Mouse (Mus musculus) limb, embryonic 13.5 days (tissue): ENCODE data around the gene Cacul1. TPM values are rescaled to one million over a fixed set of nuclear protein-coding genes. Genes with fewer than 3 reads are reported as not detected.

Experiments used
- ATAC-seq: fragments of 200-750 bp; cut with Nextera tagmentation; 2 replicates; pipeline ENCODE4 v1.8.0; 2017; ENCODE audit warnings: low read depth, moderate number of reproducible peaks, moderate TSS enrichment; ENCODE audit not compliant: low FRiP score
- H3K27ac ChIP-seq: fragments of 300-500 bp; sonication (generic); 2 replicates; pipeline ENCODE4 v1.5.1; 2015; ENCODE audit warnings: inconsistent platforms, mild to moderate bottlenecking, moderate library complexity
- H3K27me3 ChIP-seq: fragments of 300-500 bp; sonication (generic); 2 replicates; pipeline ENCODE4 v1.6.1; 2015; ENCODE audit warnings: mild to moderate bottlenecking, inconsistent platforms
- H3K36me3 ChIP-seq: fragments of 300-500 bp; sonication (generic); 2 replicates; pipeline ENCODE4 v1.6.1; 2015; ENCODE audit warnings: inconsistent platforms, mild to moderate bottlenecking, moderate library complexity
- H3K4me1 ChIP-seq: fragments of 300-500 bp; sonication (generic); 2 replicates; pipeline ENCODE4 v1.6.1; 2015; ENCODE audit warnings: inconsistent platforms
- H3K4me2 ChIP-seq: fragments of 300-500 bp; sonication (generic); replicated peaks from 2 replicates; pipeline ENCODE4 v1.6.1; 2015; ENCODE audit warnings: inconsistent platforms, mild to moderate bottlenecking, moderate library complexity
- H3K4me3 ChIP-seq: fragments of 300-500 bp; sonication (generic); 2 replicates; pipeline ENCODE4 v1.5.1; 2015; ENCODE audit warnings: moderate library complexity, mild to moderate bottlenecking, inconsistent platforms
- H3K9ac ChIP-seq: fragments of 300-500 bp; sonication (generic); 2 replicates; pipeline ENCODE4 v1.6.1; 2015; ENCODE audit warnings: mild to moderate bottlenecking, inconsistent platforms
- H3K9me3 ChIP-seq: fragments of 300-500 bp; sonication (generic); 2 replicates; pipeline ENCODE4 v1.6.1; 2016; ENCODE audit warnings: inconsistent platforms
- WGBS: fragments of 180-500 bp; shearing (Covaris S2); methylation state at CpG from one replicate; pipeline ENCODE4 v1.1.7; 2015; 5-methylcytosine and 5-hydroxymethylcytosine counted together
- polyA plus RNA-seq: library from polyadenylated mRNA; unstranded; fragments of >200 nt; fragmentation: Nextera tagmentation; extraction: Ambion mirVana; gene quantifications from 2 replicates; pipeline ENCODE4 v1.2.1, GENCODE M21; 2015

The Cacul1 gene
- polyA plus RNA-seq, 1 experiment from 2014 or later = 20.8 TPM

- ATAC-seq = no peak
- no peak overlapping the region for H3K9ac ChIP-seq
- no peaks in the 10 kb centered on the region for H3K9me3 ChIP-seq
- no peak overlapping the region for H3K4me3 ChIP-seq
- H3K27ac ChIP-seq = no peak overlapping the region
- H3K27me3 ChIP-seq = no peaks in the 10 kb centered on the region
- no peak overlapping the region for H3K4me2 ChIP-seq
- H3K36me3 ChIP-seq = no peaks in the 10 kb centered on the region
- WGBS = 93% methylated on average over 2 of the region's 2 CpGs
- peaks cover 17% of the 10 kb centered on the region for H3K4me1 ChIP-seq
Observed at GRCm38 (mm10) chr19:60583201-60583600, 2.4 kb upstream of the Cacul1 start.

- 0 out of 2 replicates have a peak, but pooled peaks cover 2% of the 10 kb centered on the region for H3K36me3 ChIP-seq
- 40% methylated on average over 4 of the region's 4 CpGs for WGBS
- peaks cover 27% of the 10 kb centered on the region for H3K4me1 ChIP-seq
- peak overlapping the region; percentile 99 for H3K4me3 ChIP-seq
- H3K4me2 ChIP-seq = peak overlapping the region; percentile 69
- H3K27me3 ChIP-seq = no peaks in the 10 kb centered on the region
- H3K9ac ChIP-seq = peak overlapping the region; percentile 59
- no peaks in the 10 kb centered on the region for H3K9me3 ChIP-seq
- H3K27ac ChIP-seq = peak overlapping the region; percentile 69
- peak; percentile 45 for ATAC-seq
Observed at GRCm38 (mm10) chr19:60581377-60582290, 809 bp upstream of the Cacul1 start.

- Histone ChIP-seq H3K4me2 (peak overlapping the region; percentile 81), H3K27me3 (no peaks in the 10 kb centered on the region), H3K36me3 (0 out of 2 replicates have a peak, but pooled peaks cover 5% of the 10 kb centered on the region), H3K9ac (peak overlapping the region; percentile 95), H3K27ac (peak overlapping the region; percentile 89), H3K4me1 (peaks cover 32% of the 10 kb centered on the region), H3K4me3 (peak overlapping the region; percentile 99), H3K9me3 (no peaks in the 10 kb centered on the region)
- ATAC-seq = peak; percentile 41
- under 1% methylated on average over 24 of the region's 34 CpGs for WGBS
Observed at GRCm38 (mm10) chr19:60579771-60580581, 849 bp downstream of the Cacul1 start.

GRCm38 (mm10) chr19:60576741-60577140 is 4.1 kb downstream of the Cacul1 start:
- Histone ChIP-seq H3K4me1 (peaks cover 32% of the 10 kb centered on the region), H3K27ac (no peak overlapping the region), H3K4me2 (no peak overlapping the region), H3K9ac (no peak overlapping the region), H3K27me3 (no peaks in the 10 kb centered on the region), H3K4me3 (no peak overlapping the region), H3K9me3 (no peaks in the 10 kb centered on the region), H3K36me3 (peaks cover 11% of the 10 kb centered on the region)
- WGBS = 83% methylated on average over 1 of the region's 1 CpGs
- no peak for ATAC-seq

- Histone ChIP-seq H3K27ac (no peak overlapping the region), H3K4me1 (no peaks in the 10 kb centered on the region), H3K27me3 (no peaks in the 10 kb centered on the region), H3K9me3 (no peaks in the 10 kb centered on the region), H3K4me2 (no peak overlapping the region), H3K9ac (no peak overlapping the region), H3K4me3 (no peak overlapping the region), H3K36me3 (peaks cover 23% of the 10 kb centered on the region)
- ATAC-seq = no peak
Observed at GRCm38 (mm10) chr19:60560497-60560896, 20.3 kb downstream of the Cacul1 start.

- 73% methylated on average over 4 of the region's 4 CpGs for WGBS
- H3K36me3 ChIP-seq = peaks cover 24% of the 10 kb centered on the region
Observed at GRCm38 (mm10) chr19:60554866-60555438, 25.9 kb downstream of the Cacul1 start.

GRCm38 (mm10) chr19:60553501-60553900 is 27.3 kb downstream of the Cacul1 start:
- no peak overlapping the region for H3K4me3 ChIP-seq
- H3K36me3 ChIP-seq = peaks cover 27% of the 10 kb centered on the region
- no peak overlapping the region for H3K9ac ChIP-seq
- H3K27ac ChIP-seq = no peak overlapping the region
- no peak overlapping the region for H3K4me2 ChIP-seq
- no peaks in the 10 kb centered on the region for H3K4me1 ChIP-seq
- no peak for ATAC-seq
- H3K27me3 ChIP-seq = no peaks in the 10 kb centered on the region
- H3K9me3 ChIP-seq = no peaks in the 10 kb centered on the region

More at GRCm38 (mm10) chr19:60554866-60555438, 25.9 kb downstream of the Cacul1 start:
- no peak overlapping the region for H3K4me2 ChIP-seq
- no peak overlapping the region for H3K27ac ChIP-seq
- no peaks in the 10 kb centered on the region for H3K4me1 ChIP-seq
- no peak for ATAC-seq
- H3K4me3 ChIP-seq = no peak overlapping the region
- no peak overlapping the region for H3K9ac ChIP-seq
- H3K9me3 ChIP-seq = no peaks in the 10 kb centered on the region
- no peaks in the 10 kb centered on the region for H3K27me3 ChIP-seq

GRCm38 (mm10) chr19:60543302-60543701 is 37.5 kb downstream of the Cacul1 start:
- H3K9ac ChIP-seq = no peak overlapping the region
- H3K4me3 ChIP-seq = no peak overlapping the region
- no peaks in the 10 kb centered on the region for H3K27me3 ChIP-seq
- 89% methylated on average over 2 of the region's 2 CpGs for WGBS
- H3K4me2 ChIP-seq = no peak overlapping the region
- H3K27ac ChIP-seq = no peak overlapping the region
- H3K9me3 ChIP-seq = no peaks in the 10 kb centered on the region
- H3K4me1 ChIP-seq = no peaks in the 10 kb centered on the region
- no peak for ATAC-seq
- peaks cover 36% of the 10 kb centered on the region for H3K36me3 ChIP-seq

- Histone ChIP-seq H3K4me1 (no peaks in the 10 kb centered on the region), H3K9me3 (no peaks in the 10 kb centered on the region), H3K27me3 (no peaks in the 10 kb centered on the region), H3K4me3 (no peak overlapping the region), H3K9ac (no peak overlapping the region), H3K27ac (no peak overlapping the region), H3K4me2 (no peak overlapping the region), H3K36me3 (peaks cover 34% of the 10 kb centered on the region)
- WGBS = 96% methylated on average over 2 of the region's 2 CpGs
- no peak for ATAC-seq
Observed at GRCm38 (mm10) chr19:60531897-60532296, 48.9 kb downstream of the Cacul1 start.

- H3K4me3 ChIP-seq = no peak overlapping the region
- H3K27me3 ChIP-seq = no peaks in the 10 kb centered on the region
- peaks cover 41% of the 10 kb centered on the region for H3K36me3 ChIP-seq
- H3K9me3 ChIP-seq = no peaks in the 10 kb centered on the region
- no peak overlapping the region for H3K27ac ChIP-seq
- ATAC-seq = no peak
- no peak overlapping the region for H3K4me2 ChIP-seq
- no peak overlapping the region for H3K9ac ChIP-seq
- 93% methylated on average over 1 of the region's 1 CpGs for WGBS
- H3K4me1 ChIP-seq = no peaks in the 10 kb centered on the region
Observed at GRCm38 (mm10) chr19:60530171-60530570, 50.7 kb downstream of the Cacul1 start.

- H3K36me3 ChIP-seq = peaks cover 41% of the 10 kb centered on the region
- no peak for ATAC-seq
- H3K9me3 ChIP-seq = no peaks in the 10 kb centered on the region
- H3K27me3 ChIP-seq = no peaks in the 10 kb centered on the region
- no peaks in the 10 kb centered on the region for H3K4me1 ChIP-seq
- 92% methylated on average over 1 of the region's 1 CpGs for WGBS
- H3K9ac ChIP-seq = no peak overlapping the region
- H3K4me3 ChIP-seq = no peak overlapping the region
- H3K27ac ChIP-seq = no peak overlapping the region
- no peak overlapping the region for H3K4me2 ChIP-seq
Observed at GRCm38 (mm10) chr19:60529302-60529701, 51.5 kb downstream of the Cacul1 start.

- no peak overlapping the region for H3K4me3 ChIP-seq
- no peaks in the 10 kb centered on the region for H3K9me3 ChIP-seq
- peaks cover 37% of the 10 kb centered on the region for H3K36me3 ChIP-seq
- WGBS = 95% methylated on average over 3 of the region's 3 CpGs
- no peaks in the 10 kb centered on the region for H3K27me3 ChIP-seq
- no peaks in the 10 kb centered on the region for H3K4me1 ChIP-seq
- ATAC-seq = no peak
- no peak overlapping the region for H3K4me2 ChIP-seq
- H3K9ac ChIP-seq = no peak overlapping the region
- H3K27ac ChIP-seq = no peak overlapping the region
Observed at GRCm38 (mm10) chr19:60528602-60529001, 52.2 kb downstream of the Cacul1 start.
